Mouse (Mus musculus): Measurements from ENCODE around the gene Il13ra2. TPM values are rescaled to one million over a fixed set of nuclear protein-coding genes. Genes with fewer than 3 reads are reported as not detected.
"Not testable (repeated sequence)": the region's sequence is repeated elsewhere in the genome, so short reads cannot be mapped to it uniquely, and the experiment has no call there.

The Il13ra2 gene
- polyA plus RNA-seq (2012; ENCODE audit: insufficient read depth, low replicate concordance) = not detected in 2 replicates

GRCm38 (mm10) chrX:147429129-147429528 is at the start of gene Il13ra2:
Gene Il13ra2, minus strand, starts transcription at chrX:147429192.
- TF ChIP-seq GATA1 (IDR thresholded peaks at IDR 0.05; ENCODE audit: borderline replicate concordance, low read length) (no peak), FLI1 (IDR thresholded peaks at IDR 0.05; ENCODE audit: low read length) (no peak)

GRCm38 (mm10) chrX:147453610-147454009 is 24.6 kb upstream of the Il13ra2 start, which contains the start of gene Vmn1r239-ps:
Gene Vmn1r239-ps, minus strand, starts transcription at chrX:147453710.
- H3K4me3 ChIP-seq (replicated peaks); H3K9me3 ChIP-seq; H3K36me3 ChIP-seq (replicated peaks; ENCODE audit: low read length); H3K27me3 ChIP-seq (replicated peaks); H3K4me1 ChIP-seq: not testable (repeated sequence)

More at GRCm38 (mm10) chrX:147429129-147429528, at the start of gene Il13ra2:
- Histone ChIP-seq H3K36me3 (replicated peaks; ENCODE audit: low read length) (no peaks in the 10 kb centered on the region), H3K27me3 (replicated peaks) (no peaks in the 10 kb centered on the region), H3K4me3 (replicated peaks) (no peak within 1 kb of the TSS), H3K4me1 (no peaks in the 10 kb centered on the region), H3K9me3 (no peaks in the 10 kb centered on the region)

- no peak overlapping the region for H3K4me3 ChIP-seq (replicated peaks)
- no peaks in the 10 kb centered on the region for H3K27me3 ChIP-seq (replicated peaks)
- no peaks in the 10 kb centered on the region for H3K4me1 ChIP-seq
- no peak for TF ChIP-seq GATA1 (IDR thresholded peaks at IDR 0.05; ENCODE audit: borderline replicate concordance, low read length)
- TF ChIP-seq FLI1 (IDR thresholded peaks at IDR 0.05; ENCODE audit: low read length) = no peak
- H3K36me3 ChIP-seq (replicated peaks; ENCODE audit: low read length) = no peaks in the 10 kb centered on the region
- no peaks in the 10 kb centered on the region for H3K9me3 ChIP-seq
Observed at GRCm38 (mm10) chrX:147443386-147443785, 14.4 kb upstream of the Il13ra2 start.

GRCm38 (mm10) chrX:147435400-147435799 is 6.4 kb upstream of the Il13ra2 start:
- Histone ChIP-seq H3K36me3 (replicated peaks; ENCODE audit: low read length) (no peaks in the 10 kb centered on the region), H3K27me3 (replicated peaks) (no peaks in the 10 kb centered on the region), H3K4me1 (no peaks in the 10 kb centered on the region), H3K4me3 (replicated peaks) (no peak overlapping the region), H3K9me3 (no peaks in the 10 kb centered on the region)
- TF ChIP-seq FLI1 (IDR thresholded peaks at IDR 0.05; ENCODE audit: low read length) (no peak), GATA1 (IDR thresholded peaks at IDR 0.05; ENCODE audit: borderline replicate concordance, low read length) (no peak)

- Histone ChIP-seq H3K4me3 (replicated peaks) (no peak overlapping the region), H3K9me3 (no peaks in the 10 kb centered on the region), H3K27me3 (replicated peaks) (no peaks in the 10 kb centered on the region), H3K4me1 (no peaks in the 10 kb centered on the region), H3K36me3 (replicated peaks; ENCODE audit: low read length) (no peaks in the 10 kb centered on the region)
- TF ChIP-seq FLI1 (IDR thresholded peaks at IDR 0.05; ENCODE audit: low read length) = no peak
- no peak for TF ChIP-seq GATA1 (IDR thresholded peaks at IDR 0.05; ENCODE audit: borderline replicate concordance, low read length)
Observed at GRCm38 (mm10) chrX:147429753-147430152, 761 bp upstream of the Il13ra2 start.

GRCm38 (mm10) chrX:147393446-147393845 is 35.5 kb downstream of the Il13ra2 start:
- no peaks in the 10 kb centered on the region for H3K36me3 ChIP-seq (replicated peaks; ENCODE audit: low read length)
- no peaks in the 10 kb centered on the region for H3K27me3 ChIP-seq (replicated peaks)
- TF ChIP-seq FLI1 (IDR thresholded peaks at IDR 0.05; ENCODE audit: low read length) (no peak), GATA1 (IDR thresholded peaks at IDR 0.05; ENCODE audit: borderline replicate concordance, low read length) (no peak)

GRCm38 (mm10) chrX:147349167-147349566 is 79.8 kb downstream of the Il13ra2 start:
- Histone ChIP-seq H3K4me1 (no peaks in the 10 kb centered on the region), H3K27me3 (replicated peaks) (no peaks in the 10 kb centered on the region), H3K4me3 (replicated peaks) (no peak overlapping the region), H3K9me3 (no peaks in the 10 kb centered on the region), H3K36me3 (replicated peaks; ENCODE audit: low read length) (no peaks in the 10 kb centered on the region)
- TF ChIP-seq FLI1 (IDR thresholded peaks at IDR 0.05; ENCODE audit: low read length) = no peak
- no peak for TF ChIP-seq GATA1 (IDR thresholded peaks at IDR 0.05; ENCODE audit: borderline replicate concordance, low read length)

More at GRCm38 (mm10) chrX:147393446-147393845, 35.5 kb downstream of the Il13ra2 start:
- H3K4me1 ChIP-seq = no peaks in the 10 kb centered on the region
- H3K9me3 ChIP-seq = no peaks in the 10 kb centered on the region
- no peak overlapping the region for H3K4me3 ChIP-seq (replicated peaks)

Other genes starting within 250 kb of the Il13ra2 start
- not detected in 2 replicates for gene Vmn1r239-ps, start 24.5 kb upstream of the Il13ra2 start, polyA plus RNA-seq (2012; ENCODE audit: insufficient read depth, low replicate concordance)
- not detected in 2 replicates for gene Lrch2, start 124.9 kb upstream of the Il13ra2 start, polyA plus RNA-seq (2012; ENCODE audit: insufficient read depth, low replicate concordance)

All from megakaryocyte, embryonic 14.5 days (primary cell).